Mouse (Mus musculus) olfactory bulb, adult 2 months (tissue): Measurements from ENCODE around the gene Zfp260.

Experiments
- CTCF ChIP-seq: fragments of 200-500 bp; IDR thresholded peaks from 2 replicates; pipeline ENCODE4 v1.5.1; 2012; ENCODE audit warnings: low read depth, mild to moderate bottlenecking, low read length, moderate library complexity; ENCODE audit not compliant: insufficient read depth
- POLR2A ChIP-seq: fragments of 200-500 bp; IDR thresholded peaks from 2 replicates; pipeline ENCODE4 v1.6.1; 2012; ENCODE audit warnings: mild to moderate bottlenecking, low read depth, low read length, moderate library complexity; ENCODE audit not compliant: insufficient read depth

- TF ChIP-seq CTCF = no peak
- TF ChIP-seq POLR2A = no peak
Measured at GRCm38 (mm10) chr7:30060341-30060740, 34.2 kb upstream of the Zfp260 start.
